19 mouse cellular contexts compared by ENCODE assay signal in genomic region chr3:127260007-127260785, GRCm38 (mm10).
DNase-seq lines count a peak whose midpoint lies in the region; ATAC-seq and TF ChIP-seq lines count a peak whose summit lies in the region.
"Had no signal": no experiment of that assay in that cellular context is flagged by ENCODE, and none has a peak within 500 bp of the region (broad histone marks: within the 10 kb centered on the region; RNA-seq: fewer than 3 reads in every experiment).

No protein-coding gene starts in this region.

- intact Hi-C loops in left cerebral cortex, adult 2 months (cut with DNase I), result no loop called here

- H3K27me3 ChIP-seq in forebrain, embryonic 10.5 days (ENCODE audit: poor library complexity, severe bottlenecking), result no peaks in the 10 kb centered on the region
- H3K27me3 ChIP-seq in forebrain, embryonic 16.5 days (replicated peaks; ENCODE audit: control insufficient read depth, insufficient read depth, low read length), result no peaks in the 10 kb centered on the region
- H3K27me3 ChIP-seq in stomach, postnatal 0 days (ENCODE audit: control insufficient read depth, insufficient read depth, low read length), result no peaks in the 10 kb centered on the region
- H3K27me3 ChIP-seq: embryonic facial prominence, embryonic 15.5 days; heart, embryonic 12.5 days; limb, embryonic 12.5 days; neural tube, embryonic 12.5 days had no signal

- TF ChIP-seq EP300 in stomach, postnatal 0 days (optimal IDR thresholded peaks at IDR 0.05), result no peak

- H3K4me3 ChIP-seq in forebrain, embryonic 10.5 days, result no peak overlapping the region
- H3K4me3 ChIP-seq in forebrain, embryonic 16.5 days (replicated peaks; ENCODE audit: low read length), result no peak overlapping the region
- no peak overlapping the region for H3K4me3 ChIP-seq in left cerebral cortex, adult 2 months
- no peak overlapping the region for H3K4me3 ChIP-seq in stomach, postnatal 0 days (ENCODE audit: low read depth, low read length)
- H3K4me3 ChIP-seq: embryonic facial prominence, embryonic 15.5 days; heart, embryonic 12.5 days; limb, embryonic 12.5 days; neural tube, embryonic 12.5 days had no signal

- TF ChIP-seq CTCF in left cerebral cortex, adult 2 months (IDR thresholded peaks at IDR 0.05), result no peak
- no peak for TF ChIP-seq CTCF in stomach, postnatal 0 days (IDR thresholded peaks at IDR 0.05; ENCODE audit: low read depth)

- WGBS in forebrain, embryonic 10.5 days, result 78% methylated on average over 15 of the region's 15 CpGs
- WGBS in forebrain, embryonic 16.5 days, result 66% methylated on average over 15 of the region's 15 CpGs
- 76% methylated on average over 15 of the region's 15 CpGs for WGBS in stomach, postnatal 0 days

- H3K36me3 ChIP-seq in forebrain, embryonic 10.5 days (replicated peaks), result no peaks in the 10 kb centered on the region
- H3K36me3 ChIP-seq in forebrain, embryonic 16.5 days (ENCODE audit: control insufficient read depth, insufficient read depth), result no peaks in the 10 kb centered on the region
- H3K36me3 ChIP-seq in stomach, postnatal 0 days (ENCODE audit: control insufficient read depth, insufficient read depth, low read length), result no peaks in the 10 kb centered on the region
- H3K36me3 ChIP-seq: embryonic facial prominence, embryonic 15.5 days; heart, embryonic 12.5 days; limb, embryonic 12.5 days; neural tube, embryonic 12.5 days had no signal

- peak overlapping the region; percentile 53; the same call in 1 of the 2 replicates for H3K27ac ChIP-seq in forebrain, embryonic 10.5 days
- no peak overlapping the region for H3K27ac ChIP-seq in forebrain, embryonic 16.5 days (ENCODE audit: low read length)
- peak overlapping the region; percentile 47; the same call in 1 of the 2 replicates for H3K27ac ChIP-seq in left cerebral cortex, adult 2 months
- no peak overlapping the region for H3K27ac ChIP-seq in stomach, postnatal 0 days (replicated peaks)
- H3K27ac ChIP-seq: embryonic facial prominence, embryonic 15.5 days; limb, embryonic 12.5 days; liver, embryonic 14.5 days; neural tube, embryonic 12.5 days had no signal

- H3K4me2 ChIP-seq in forebrain, embryonic 16.5 days (ENCODE audit: low read length), result no peak overlapping the region
- no peak overlapping the region for H3K4me2 ChIP-seq in stomach, postnatal 0 days (replicated peaks; ENCODE audit: low read depth)
- H3K4me2 ChIP-seq: embryonic facial prominence, embryonic 15.5 days; heart, embryonic 12.5 days; limb, embryonic 12.5 days; neural tube, embryonic 12.5 days had no signal

- no peak for ATAC-seq in forebrain, embryonic 16.5 days
- no peak for ATAC-seq in stomach, postnatal 0 days (ENCODE audit: low FRiP score, low TSS enrichment)
- ATAC-seq: activated CD4-positive, CD25-positive, alpha-beta regulatory T cell, adult 4 months had no signal

- no peaks in the 10 kb centered on the region for H3K9me3 ChIP-seq in forebrain, embryonic 10.5 days
- no peaks in the 10 kb centered on the region for H3K9me3 ChIP-seq in forebrain, embryonic 16.5 days (ENCODE audit: control insufficient read depth, low read length)
- no peaks in the 10 kb centered on the region for H3K9me3 ChIP-seq in stomach, postnatal 0 days (ENCODE audit: control insufficient read depth, low read length)
- H3K9me3 ChIP-seq: embryonic facial prominence, embryonic 15.5 days; heart, embryonic 12.5 days; limb, embryonic 12.5 days; neural tube, embryonic 12.5 days had no signal

- no peak for DNase-seq in forebrain, embryonic 10.5 days (ENCODE audit: extremely low spot score, low spot score)
- no peak for DNase-seq in left cerebral cortex, adult 2 months (ENCODE audit: extremely low spot score in 1 of 2, low spot score in 2 of 2)
- DNase-seq in left cerebral cortex, adult 18-20 months (ENCODE audit: low spot score in 2 of 2), result no peak
- peak; percentile 28 for DNase-seq in mesoderm, embryonic 11.5 days (ENCODE audit: low read depth, low spot score)
- peak; percentile 70 for DNase-seq in retina, embryonic 14.5 days (ENCODE audit: low spot score)
- DNase-seq in adrenal gland, adult 2 months, result no peak
- DNase-seq in stomach, postnatal 0 days (ENCODE audit: low spot score), result no peak
- DNase-seq: adrenal gland, postnatal 36 days; gastrocnemius, postnatal 10 days; kidney, adult 18-20 months; lung, postnatal 10 days; thymus, postnatal 4 days had no signal

- H3K9ac ChIP-seq in forebrain, embryonic 16.5 days (replicated peaks; ENCODE audit: low read depth, low read length), result no peak overlapping the region
- H3K9ac ChIP-seq in stomach, postnatal 0 days (ENCODE audit: low read length), result no peak overlapping the region
- H3K9ac ChIP-seq: embryonic facial prominence, embryonic 15.5 days; heart, embryonic 12.5 days; limb, embryonic 12.5 days; liver, embryonic 14.5 days; neural tube, embryonic 12.5 days had no signal

- peaks cover 42% of the 10 kb centered on the region for H3K4me1 ChIP-seq in forebrain, embryonic 10.5 days
- peaks cover 17% of the 10 kb centered on the region for H3K4me1 ChIP-seq in forebrain, embryonic 16.5 days (replicated peaks; ENCODE audit: control insufficient read depth, insufficient read depth, low read length)
- no peaks in the 10 kb centered on the region for H3K4me1 ChIP-seq in stomach, postnatal 0 days (replicated peaks; ENCODE audit: control insufficient read depth, insufficient read depth)

Comparison
In these comparisons a context has a peak if more than half of its experiments do, and no peak if none do; other contexts are left out.
1. H3K27ac ChIP-seq: peak in forebrain, embryonic 10.5 days (single experiment) and left cerebral cortex, adult 2 months (single experiment); none in forebrain, embryonic 16.5 days (single experiment) and stomach, postnatal 0 days (single experiment).
2. DNase-seq: peak in mesoderm, embryonic 11.5 days (single experiment) and retina, embryonic 14.5 days (single experiment); none in forebrain, embryonic 10.5 days (single experiment), left cerebral cortex, adult 2 months (0 of 2), left cerebral cortex, adult 18-20 months (0 of 2), adrenal gland, adult 2 months (single experiment) and stomach, postnatal 0 days (single experiment).